Mouse (Mus musculus) erythroblast, embryonic 14.5 days (primary cell): ENCODE measurements around the gene Nfia.

Experiments used
- GATA1 ChIP-seq: IDR thresholded peaks from 2 replicates; pipeline ENCODE4 v1.6.1; 2012; ENCODE audit warnings: low read length, inconsistent platforms, mixed read lengths
- TAL1 ChIP-seq: IDR thresholded peaks from 3 replicates; pipeline ENCODE4 v1.6.1; 2012; ENCODE audit warnings: low read length, inconsistent platforms, mixed read lengths

GRCm38 (mm10) chr4:97814515-97814914, 42.0 kb downstream of the Nfia start:
- TF ChIP-seq GATA1 (no peak), TAL1 (no peak)
